Mouse (Mus musculus): Measurements from ENCODE around the gene Jmjd4.

Jmjd4 gene

GRCm38 (mm10) chr11:59471413-59472325, 21.8 kb downstream of the Jmjd4 start:
- 5% methylated on average over 37 of the region's 37 CpGs for WGBS

GRCm38 (mm10) chr11:59472326-59472677, 22.5 kb downstream of the Jmjd4 start, which contains the start of gene Zfp867:
Gene Zfp867 (minus strand): TSS chr11:59472474.
- under 1% methylated on average over 19 of the region's 19 CpGs for WGBS

DNA sequence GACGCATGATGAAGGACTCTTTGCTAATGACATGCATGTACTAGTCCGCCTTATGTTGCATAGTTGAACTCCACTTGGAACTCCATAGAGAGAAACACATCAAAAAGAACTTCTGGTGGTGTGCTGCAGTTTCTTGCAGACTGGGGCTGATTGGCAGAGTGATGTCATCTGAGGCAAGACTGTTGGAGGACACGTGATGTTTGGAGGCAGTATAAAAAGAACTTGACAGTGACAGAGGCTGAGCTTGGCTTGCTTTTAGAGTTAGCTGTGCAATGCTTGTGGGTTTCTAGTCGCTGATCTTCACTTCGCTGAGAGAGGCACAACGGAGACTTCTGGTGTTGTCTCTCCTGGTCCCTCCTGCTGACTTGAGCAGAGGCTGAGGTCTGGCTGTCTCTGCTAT, 27.4 kb downstream of the Jmjd4 start:
- 55% methylated on average over 6 of the region's 6 CpGs for WGBS

GRCm38 (mm10) chr11:59483212-59483611, 33.4 kb downstream of the Jmjd4 start:
- WGBS: 2% methylated on average over 2 of the region's 2 CpGs

- 31% methylated on average over 2 of the region's 2 CpGs for WGBS
These were observed 35.8 kb downstream of the Jmjd4 start for GRCm38 (mm10) chr11:59485641-59486040.

- WGBS: 48% methylated on average over 8 of the region's 8 CpGs
These were observed 36.4 kb downstream of the Jmjd4 start for GRCm38 (mm10) chr11:59486222-59486621.

GRCm38 (mm10) chr11:59496672-59497310, 46.9 kb downstream of the Jmjd4 start:
- 48% methylated on average over 6 of the region's 6 CpGs for WGBS

- WGBS: 91% methylated on average over 7 of the region's 7 CpGs
These were observed 47.9 kb downstream of the Jmjd4 start for GRCm38 (mm10) chr11:59497747-59498146.

GRCm38 (mm10) chr11:59501978-59502700, 52.3 kb downstream of the Jmjd4 start:
- WGBS: 64% methylated on average over 5 of the region's 5 CpGs

GRCm38 (mm10) chr11:59505351-59505838, 55.5 kb downstream of the Jmjd4 start:
- WGBS: 2% methylated on average over 21 of the region's 21 CpGs

GRCm38 (mm10) chr11:59505839-59506712, 56.2 kb downstream of the Jmjd4 start:
- under 1% methylated on average over 70 of the region's 71 CpGs for WGBS

DNA sequence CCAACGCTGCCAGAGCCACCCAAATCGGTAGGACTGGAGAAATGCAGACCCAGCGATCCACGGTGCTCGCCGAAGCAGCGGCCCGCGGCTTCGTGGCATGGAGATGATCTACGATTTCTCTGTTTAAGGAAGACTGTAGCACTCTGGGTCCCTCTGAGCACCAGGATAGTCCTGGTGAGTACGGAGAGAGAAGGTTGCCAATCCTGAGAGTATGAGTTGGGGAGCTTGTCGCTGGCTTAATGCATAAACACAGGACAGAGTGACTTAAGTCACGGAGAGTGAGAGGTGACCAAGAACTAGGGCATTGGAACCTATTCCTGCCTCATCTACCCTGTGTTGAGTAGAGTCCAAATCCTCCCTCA, 56.8 kb downstream of the Jmjd4 start:
- under 1% methylated on average over 14 of the region's 14 CpGs for WGBS
